Mouse (Mus musculus): ENCODE measurements at regions not wholly inside any gene's neighbourhood (a gene's known extent, or its start where the extent isn't known, plus 50 kb on each side); places are given as distances from the start of the nearest gene placed in this dataset.

- Histone ChIP-seq H3K36me3 (ENCODE audit: control insufficient read depth, insufficient read depth, low read length) (no peaks in the 10 kb centered on the region), H3K4me1 (ENCODE audit: control insufficient read depth, insufficient read depth, insufficient read length, low read length) (no peaks in the 10 kb centered on the region), H3K27ac (ENCODE audit: insufficient read depth, low read depth, low read length) (no peak overlapping the region), H3K4me3 (ENCODE audit: low read depth, low read length) (no peak overlapping the region), H3K27me3 (ENCODE audit: control insufficient read depth, insufficient read depth, low read length) (no peaks in the 10 kb centered on the region; the same call in 1 of the 2 replicates)
- TF ChIP-seq POLR2A (IDR thresholded peaks at IDR 0.05; ENCODE audit: low read depth, low read length) (no peak), CTCF (IDR thresholded peaks at IDR 0.05; ENCODE audit: extremely low read depth, insufficient read length, insufficient replicate concordance, low read depth, low read length) (no peak)
- 82% methylated on average over 16 of the region's 16 CpGs for WGBS
Measured at GRCm38 (mm10) chr12:97793364-97794120, 465.7 kb downstream of the Galc start.

GRCm38 (mm10) chr12:97783476-97783875, 475.8 kb downstream of the Galc start:
- Histone ChIP-seq H3K27me3 (ENCODE audit: control insufficient read depth, insufficient read depth, low read length) (no peaks in the 10 kb centered on the region), H3K4me3 (ENCODE audit: low read depth, low read length) (no peak overlapping the region), H3K36me3 (ENCODE audit: control insufficient read depth, insufficient read depth, low read length) (no peaks in the 10 kb centered on the region), H3K27ac (ENCODE audit: insufficient read depth, low read depth, low read length) (no peak overlapping the region), H3K4me1 (ENCODE audit: control insufficient read depth, insufficient read depth, insufficient read length, low read length) (no peaks in the 10 kb centered on the region)
- WGBS, result 83% methylated on average over 3 of the region's 3 CpGs
- TF ChIP-seq CTCF (IDR thresholded peaks at IDR 0.05; ENCODE audit: extremely low read depth, insufficient read length, insufficient replicate concordance, low read depth, low read length) (no peak), POLR2A (IDR thresholded peaks at IDR 0.05; ENCODE audit: low read depth, low read length) (no peak)

- WGBS, result 81% methylated on average over 3 of the region's 3 CpGs
- TF ChIP-seq POLR2A (IDR thresholded peaks at IDR 0.05; ENCODE audit: low read depth, low read length) (no peak), CTCF (IDR thresholded peaks at IDR 0.05; ENCODE audit: extremely low read depth, insufficient read length, insufficient replicate concordance, low read depth, low read length) (no peak)
- Histone ChIP-seq H3K27me3 (ENCODE audit: control insufficient read depth, insufficient read depth, low read length) (no peaks in the 10 kb centered on the region), H3K4me3 (ENCODE audit: low read depth, low read length) (no peak overlapping the region), H3K27ac (ENCODE audit: insufficient read depth, low read depth, low read length) (no peak overlapping the region), H3K4me1 (ENCODE audit: control insufficient read depth, insufficient read depth, insufficient read length, low read length) (no peaks in the 10 kb centered on the region), H3K36me3 (ENCODE audit: control insufficient read depth, insufficient read depth, low read length) (no peaks in the 10 kb centered on the region)
Measured at GRCm38 (mm10) chr12:97759116-97759515, 500.1 kb downstream of the Galc start.

GRCm38 (mm10) chr12:97758624-97759023, 500.6 kb downstream of the Galc start:
- H3K27ac ChIP-seq (ENCODE audit: insufficient read depth, low read depth, low read length), result no peak overlapping the region
- 68% methylated on average over 2 of the region's 2 CpGs for WGBS
- no peaks in the 10 kb centered on the region for H3K36me3 ChIP-seq (ENCODE audit: control insufficient read depth, insufficient read depth, low read length)
- H3K4me3 ChIP-seq (ENCODE audit: low read depth, low read length), result no peak overlapping the region
- TF ChIP-seq CTCF (IDR thresholded peaks at IDR 0.05; ENCODE audit: extremely low read depth, insufficient read length, insufficient replicate concordance, low read depth, low read length) (no peak), POLR2A (IDR thresholded peaks at IDR 0.05; ENCODE audit: low read depth, low read length) (no peak)
- H3K4me1 ChIP-seq (ENCODE audit: control insufficient read depth, insufficient read depth, insufficient read length, low read length), result no peaks in the 10 kb centered on the region
- no peaks in the 10 kb centered on the region for H3K27me3 ChIP-seq (ENCODE audit: control insufficient read depth, insufficient read depth, low read length)

- TF ChIP-seq CTCF (IDR thresholded peaks at IDR 0.05; ENCODE audit: extremely low read depth, insufficient read length, insufficient replicate concordance, low read depth, low read length) (no peak), POLR2A (IDR thresholded peaks at IDR 0.05; ENCODE audit: low read depth, low read length) (no peak)
- Histone ChIP-seq H3K27me3 (ENCODE audit: control insufficient read depth, insufficient read depth, low read length) (no peaks in the 10 kb centered on the region), H3K4me3 (ENCODE audit: low read depth, low read length) (no peak overlapping the region), H3K4me1 (ENCODE audit: control insufficient read depth, insufficient read depth, insufficient read length, low read length) (no peaks in the 10 kb centered on the region), H3K36me3 (ENCODE audit: control insufficient read depth, insufficient read depth, low read length) (no peaks in the 10 kb centered on the region), H3K27ac (ENCODE audit: insufficient read depth, low read depth, low read length) (no peak overlapping the region)
- WGBS, result 39% methylated on average over 2 of the region's 2 CpGs
Measured at GRCm38 (mm10) chr12:97750166-97750565, 509.1 kb downstream of the Galc start.

GRCm38 (mm10) chr12:97740927-97741326, 518.3 kb downstream of the Galc start:
- WGBS, result 75% methylated on average over 2 of the region's 2 CpGs
- H3K4me1 ChIP-seq (ENCODE audit: control insufficient read depth, insufficient read depth, insufficient read length, low read length), result no peaks in the 10 kb centered on the region
- no peaks in the 10 kb centered on the region for H3K27me3 ChIP-seq (ENCODE audit: control insufficient read depth, insufficient read depth, low read length)
- no peaks in the 10 kb centered on the region for H3K36me3 ChIP-seq (ENCODE audit: control insufficient read depth, insufficient read depth, low read length)
- no peak overlapping the region for H3K27ac ChIP-seq (ENCODE audit: insufficient read depth, low read depth, low read length)
- TF ChIP-seq CTCF (IDR thresholded peaks at IDR 0.05; ENCODE audit: extremely low read depth, insufficient read length, insufficient replicate concordance, low read depth, low read length) (no peak), POLR2A (IDR thresholded peaks at IDR 0.05; ENCODE audit: low read depth, low read length) (no peak)
- no peak overlapping the region for H3K4me3 ChIP-seq (ENCODE audit: low read depth, low read length)

GRCm38 (mm10) chr12:97732078-97732580, 527.1 kb downstream of the Galc start:
- no peak for TF ChIP-seq POLR2A (IDR thresholded peaks at IDR 0.05; ENCODE audit: low read depth, low read length)
- TF ChIP-seq CTCF (IDR thresholded peaks at IDR 0.05; ENCODE audit: extremely low read depth, insufficient read length, insufficient replicate concordance, low read depth, low read length), result no peak
- no peak overlapping the region for H3K27ac ChIP-seq (ENCODE audit: insufficient read depth, low read depth, low read length)
- H3K4me1 ChIP-seq (ENCODE audit: control insufficient read depth, insufficient read depth, insufficient read length, low read length), result no peaks in the 10 kb centered on the region
- no peaks in the 10 kb centered on the region for H3K27me3 ChIP-seq (ENCODE audit: control insufficient read depth, insufficient read depth, low read length)
- H3K36me3 ChIP-seq (ENCODE audit: control insufficient read depth, insufficient read depth, low read length), result no peaks in the 10 kb centered on the region
- 82% methylated on average over 6 of the region's 6 CpGs for WGBS
- no peak overlapping the region for H3K4me3 ChIP-seq (ENCODE audit: low read depth, low read length)
